Mouse (Mus musculus): ENCODE results near the gene Dnah5. TPM values are rescaled to one million over a fixed set of nuclear protein-coding genes. Genes with fewer than 3 reads are reported as not detected.
A peak's percentile ranks its signal among the peaks of the same experiment; 100 is the strongest.

Gene Dnah5
- polyA plus RNA-seq (2014; fragmentation: Nextera tagmentation; extraction: Ambion mirVana): 0.23 and 0.31 TPM in 2 replicates

GRCm38 (mm10) chr15:28203111-28204075 is at the start of gene Dnah5:
Dnah5 (plus strand) TSS chr15:28203752.
- H3K9ac ChIP-seq (ENCODE audit: low read length): no peak within 1 kb of the TSS
- no peak within 1 kb of the TSS for H3K4me2 ChIP-seq (ENCODE audit: low read length)
- H3K9me3 ChIP-seq (replicated peaks; ENCODE audit: control insufficient read depth, low read length): no peaks in the 10 kb centered on the region
- no peak within 1 kb of the TSS for H3K4me3 ChIP-seq (ENCODE audit: low read depth, low read length)
- peaks cover 12% of the 10 kb centered on the region; the same call in 1 of the 2 replicates for H3K27me3 ChIP-seq (replicated peaks; ENCODE audit: control insufficient read depth, insufficient read depth, low read length)
- no peaks in the 10 kb centered on the region for H3K36me3 ChIP-seq (ENCODE audit: control insufficient read depth, insufficient read depth, low read length)
- peak; percentile 64 for DNase-seq (ENCODE audit: low spot score)
- peak; percentile 71 for ATAC-seq
- H3K4me1 ChIP-seq (ENCODE audit: control insufficient read depth, insufficient read depth, low read length): peaks cover 6% of the 10 kb centered on the region; the same call in 1 of the 2 replicates
- 38% methylated on average over 20 of the region's 20 CpGs for WGBS
- H3K27ac ChIP-seq (ENCODE audit: low read depth, low read length): no peak within 1 kb of the TSS

GRCm38 (mm10) chr15:28154822-28155501 is 48.6 kb upstream of the Dnah5 start:
- Histone ChIP-seq H3K4me2 (ENCODE audit: low read length) (peak overlapping the region; percentile 78), H3K4me1 (ENCODE audit: control insufficient read depth, insufficient read depth, low read length) (peaks cover 14% of the 10 kb centered on the region; the same call in 1 of the 2 replicates), H3K27ac (ENCODE audit: low read depth, low read length) (no peak overlapping the region), H3K36me3 (ENCODE audit: control insufficient read depth, insufficient read depth, low read length) (no peaks in the 10 kb centered on the region), H3K4me3 (ENCODE audit: low read depth, low read length) (peak overlapping the region; percentile 32), H3K9me3 (replicated peaks; ENCODE audit: control insufficient read depth, low read length) (no peaks in the 10 kb centered on the region), H3K27me3 (replicated peaks; ENCODE audit: control insufficient read depth, insufficient read depth, low read length) (no peaks in the 10 kb centered on the region), H3K9ac (ENCODE audit: low read length) (peak overlapping the region; percentile 54)
- peak; percentile 84 for ATAC-seq
- peak; percentile 73 for DNase-seq (ENCODE audit: low spot score)
- 6% methylated on average over 26 of the region's 27 CpGs for WGBS

- no peaks in the 10 kb centered on the region for H3K36me3 ChIP-seq (ENCODE audit: control insufficient read depth, insufficient read depth, low read length)
- peak; percentile 75 for ATAC-seq
Observed at GRCm38 (mm10) chr15:28158771-28159489, 44.6 kb upstream of the Dnah5 start.

GRCm38 (mm10) chr15:28162291-28162690 is 41.3 kb upstream of the Dnah5 start:
- H3K36me3 ChIP-seq (ENCODE audit: control insufficient read depth, insufficient read depth, low read length): no peaks in the 10 kb centered on the region
- no peak overlapping the region for H3K9ac ChIP-seq (ENCODE audit: low read length)
- no peaks in the 10 kb centered on the region for H3K9me3 ChIP-seq (replicated peaks; ENCODE audit: control insufficient read depth, low read length)
- H3K27ac ChIP-seq (ENCODE audit: low read depth, low read length): no peak overlapping the region
- DNase-seq (ENCODE audit: low spot score): no peak
- WGBS: 88% methylated on average over 2 of the region's 2 CpGs
- ATAC-seq: no peak
- H3K4me2 ChIP-seq (ENCODE audit: low read length): no peak overlapping the region
- no peak overlapping the region for H3K4me3 ChIP-seq (ENCODE audit: low read depth, low read length)
- H3K27me3 ChIP-seq (replicated peaks; ENCODE audit: control insufficient read depth, insufficient read depth, low read length): no peaks in the 10 kb centered on the region
- H3K4me1 ChIP-seq (ENCODE audit: control insufficient read depth, insufficient read depth, low read length): peaks cover 7% of the 10 kb centered on the region; the same call in 1 of the 2 replicates

More at GRCm38 (mm10) chr15:28158771-28159489, 44.6 kb upstream of the Dnah5 start:
- peak overlapping the region; percentile 51 for H3K9ac ChIP-seq (ENCODE audit: low read length)
- H3K9me3 ChIP-seq (replicated peaks; ENCODE audit: control insufficient read depth, low read length): no peaks in the 10 kb centered on the region
- H3K27ac ChIP-seq (ENCODE audit: low read depth, low read length): no peak overlapping the region
- peak overlapping the region; percentile 29 for H3K4me3 ChIP-seq (ENCODE audit: low read depth, low read length)
- no peaks in the 10 kb centered on the region for H3K27me3 ChIP-seq (replicated peaks; ENCODE audit: control insufficient read depth, insufficient read depth, low read length)
- peaks cover 14% of the 10 kb centered on the region; the same call in 1 of the 2 replicates for H3K4me1 ChIP-seq (ENCODE audit: control insufficient read depth, insufficient read depth, low read length)
- H3K4me2 ChIP-seq (ENCODE audit: low read length): peak overlapping the region; percentile 54
- DNase-seq (ENCODE audit: low spot score): peak; percentile 61
- whole genome bisulfite sequencing: 2% methylated on average over 19 of the region's 19 CpGs

- Histone ChIP-seq H3K4me1 (ENCODE audit: control insufficient read depth, insufficient read depth, low read length) (no peaks in the 10 kb centered on the region), H3K27ac (ENCODE audit: low read depth, low read length) (no peak overlapping the region), H3K27me3 (replicated peaks; ENCODE audit: control insufficient read depth, insufficient read depth, low read length) (no peaks in the 10 kb centered on the region), H3K36me3 (ENCODE audit: control insufficient read depth, insufficient read depth, low read length) (no peaks in the 10 kb centered on the region), H3K4me3 (ENCODE audit: low read depth, low read length) (no peak overlapping the region), H3K9me3 (replicated peaks; ENCODE audit: control insufficient read depth, low read length) (no peaks in the 10 kb centered on the region), H3K4me2 (ENCODE audit: low read length) (no peak overlapping the region), H3K9ac (ENCODE audit: low read length) (no peak overlapping the region)
- no peak for DNase-seq (ENCODE audit: low spot score)
- WGBS: 90% methylated on average over 7 of the region's 7 CpGs
- no peak for ATAC-seq
Observed at GRCm38 (mm10) chr15:28165234-28165633, 38.3 kb upstream of the Dnah5 start.

GRCm38 (mm10) chr15:28166090-28166489 is 37.5 kb upstream of the Dnah5 start:
- Histone ChIP-seq H3K27me3 (replicated peaks; ENCODE audit: control insufficient read depth, insufficient read depth, low read length) (no peaks in the 10 kb centered on the region), H3K9ac (ENCODE audit: low read length) (no peak overlapping the region), H3K9me3 (replicated peaks; ENCODE audit: control insufficient read depth, low read length) (no peaks in the 10 kb centered on the region), H3K36me3 (ENCODE audit: control insufficient read depth, insufficient read depth, low read length) (no peaks in the 10 kb centered on the region), H3K4me1 (ENCODE audit: control insufficient read depth, insufficient read depth, low read length) (no peaks in the 10 kb centered on the region), H3K27ac (ENCODE audit: low read depth, low read length) (no peak overlapping the region), H3K4me2 (ENCODE audit: low read length) (no peak overlapping the region), H3K4me3 (ENCODE audit: low read depth, low read length) (no peak overlapping the region)
- no peak for DNase-seq (ENCODE audit: low spot score)
- ATAC-seq: no peak
- 89% methylated on average over 6 of the region's 6 CpGs for WGBS

- ATAC-seq (no peak), DNase-seq (ENCODE audit: low spot score) (no peak)
- WGBS: 92% methylated on average over 11 of the region's 11 CpGs
- H3K4me2 ChIP-seq (ENCODE audit: low read length): no peak overlapping the region
- H3K4me3 ChIP-seq (ENCODE audit: low read depth, low read length): no peak overlapping the region
- no peaks in the 10 kb centered on the region for H3K9me3 ChIP-seq (replicated peaks; ENCODE audit: control insufficient read depth, low read length)
- H3K27ac ChIP-seq (ENCODE audit: low read depth, low read length): no peak overlapping the region
- H3K36me3 ChIP-seq (ENCODE audit: control insufficient read depth, insufficient read depth, low read length): no peaks in the 10 kb centered on the region
- no peaks in the 10 kb centered on the region for H3K4me1 ChIP-seq (ENCODE audit: control insufficient read depth, insufficient read depth, low read length)
- H3K27me3 ChIP-seq (replicated peaks; ENCODE audit: control insufficient read depth, insufficient read depth, low read length): no peaks in the 10 kb centered on the region
- H3K9ac ChIP-seq (ENCODE audit: low read length): no peak overlapping the region
Observed at GRCm38 (mm10) chr15:28178951-28179350, 24.6 kb upstream of the Dnah5 start.

GRCm38 (mm10) chr15:28179556-28179955 is 24.0 kb upstream of the Dnah5 start:
- no peaks in the 10 kb centered on the region for H3K27me3 ChIP-seq (replicated peaks; ENCODE audit: control insufficient read depth, insufficient read depth, low read length)
- no peaks in the 10 kb centered on the region for H3K36me3 ChIP-seq (ENCODE audit: control insufficient read depth, insufficient read depth, low read length)
- H3K27ac ChIP-seq (ENCODE audit: low read depth, low read length): no peak overlapping the region
- no peak for ATAC-seq
- H3K4me1 ChIP-seq (ENCODE audit: control insufficient read depth, insufficient read depth, low read length): no peaks in the 10 kb centered on the region
- no peak overlapping the region for H3K4me2 ChIP-seq (ENCODE audit: low read length)
- no peak for DNase-seq (ENCODE audit: low spot score)
- no peak overlapping the region for H3K9ac ChIP-seq (ENCODE audit: low read length)
- no peaks in the 10 kb centered on the region for H3K9me3 ChIP-seq (replicated peaks; ENCODE audit: control insufficient read depth, low read length)
- no peak overlapping the region for H3K4me3 ChIP-seq (ENCODE audit: low read depth, low read length)
- WGBS: 86% methylated on average over 6 of the region's 6 CpGs
